Mouse (Mus musculus): ENCODE results near the gene Prpf8.

Prpf8 gene

GRCm38 (mm10) chr11:75460103-75460843 lies 26.3 kb upstream of the Prpf8 start:
- DNase-seq, result peak; percentile 95

DNA sequence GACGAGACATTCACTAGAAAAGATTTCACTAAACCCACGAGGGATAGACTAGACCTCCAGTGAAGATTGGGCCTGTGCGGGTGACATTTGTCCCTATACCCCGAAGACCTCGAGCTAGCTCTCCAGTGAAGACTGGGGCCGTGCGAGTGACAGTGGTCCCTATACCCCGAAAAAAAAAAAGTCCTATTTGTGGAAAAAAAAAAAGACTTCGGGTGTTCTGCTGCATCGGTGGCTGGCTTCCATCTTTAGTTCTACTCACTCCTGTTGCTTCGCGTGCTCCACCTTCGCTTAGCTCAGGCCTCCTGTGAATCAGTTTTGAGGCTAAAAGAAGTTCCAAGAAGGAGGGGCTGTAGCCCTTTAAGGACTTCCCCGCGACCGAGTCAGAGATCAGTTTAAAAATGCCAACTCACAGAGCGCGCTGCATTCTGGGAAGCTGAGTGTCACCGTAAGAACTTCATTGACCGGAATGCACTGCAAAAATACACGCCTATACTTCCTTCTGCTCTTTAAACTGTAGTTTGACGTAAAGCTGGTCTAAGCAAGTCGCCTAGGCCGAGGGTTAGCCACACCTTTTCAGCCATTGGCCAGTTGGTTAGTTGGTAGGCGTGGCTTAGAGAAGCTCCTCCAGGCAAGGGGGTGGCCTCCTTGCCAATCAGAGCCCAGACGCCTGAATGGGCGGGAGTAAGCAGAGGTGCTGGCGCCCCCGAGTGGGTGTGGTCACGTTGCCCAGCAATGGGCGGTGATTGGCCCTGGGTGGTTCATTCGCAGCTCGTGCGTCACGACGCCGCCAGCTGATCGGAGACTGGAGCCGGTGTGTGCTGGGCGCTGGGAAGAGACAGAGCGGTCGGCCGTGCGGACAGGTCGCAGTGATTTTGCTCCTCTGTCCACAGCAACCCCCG lies 25.5 kb upstream of the Prpf8 start, which contains the start of gene Tlcd2:
Gene Tlcd2, plus strand, starts transcription at position 872 of the 899 bp plus-strand sequence.
- DNase-seq, result peak; percentile 100

DNA sequence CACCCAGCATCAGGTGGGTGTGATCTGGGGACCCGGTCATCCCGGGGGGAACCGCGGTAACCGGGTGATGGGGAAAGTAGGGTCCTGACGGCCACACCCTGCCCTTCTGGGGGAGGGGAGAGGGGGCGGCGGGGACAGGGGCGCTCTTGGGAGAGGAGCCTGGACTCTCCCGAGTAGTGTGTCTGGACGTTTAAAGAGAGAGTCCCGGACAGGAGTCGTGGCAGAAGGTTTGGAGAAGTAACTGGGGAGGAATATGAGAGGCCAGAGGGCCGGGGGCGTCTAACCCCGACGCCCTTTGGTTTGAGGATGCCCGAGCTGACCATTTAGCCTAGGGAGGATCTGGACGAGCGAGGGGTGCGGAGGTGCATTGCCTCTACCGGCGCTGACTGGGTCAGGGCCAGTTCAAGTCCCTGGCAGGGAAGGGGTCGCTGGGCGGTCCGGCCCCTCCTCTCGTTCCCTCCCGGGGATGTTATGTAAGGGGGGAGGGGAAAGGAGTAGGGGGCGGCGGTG lies 24.8 kb upstream of the Prpf8 start:
- no peak for DNase-seq

- DNase-seq, result peak; percentile 78
Observed at GRCm38 (mm10) chr11:75462253-75462783, 24.3 kb upstream of the Prpf8 start.

DNA sequence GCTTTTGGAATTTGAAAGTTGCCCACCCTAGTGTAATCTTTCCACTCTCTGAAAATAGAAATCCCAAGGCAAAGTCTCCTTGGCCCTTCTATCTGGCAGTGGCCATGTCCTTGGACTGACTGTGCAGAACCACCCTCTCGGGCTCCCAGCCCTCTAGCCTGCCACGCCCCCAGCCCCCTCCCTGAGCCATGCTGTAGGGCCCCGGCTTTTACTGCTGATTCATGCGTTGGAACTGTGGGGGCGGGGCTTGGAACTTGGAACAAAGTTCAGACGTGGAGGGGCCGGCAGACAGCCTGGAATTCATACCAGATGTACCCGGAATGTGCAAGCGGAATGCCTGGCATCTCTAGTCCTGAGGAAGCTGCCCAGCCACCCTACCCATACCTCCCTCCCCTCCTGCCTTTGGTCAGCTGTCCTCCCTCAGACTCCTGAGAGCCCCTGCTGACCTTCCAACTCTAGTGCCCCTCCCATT lies 23.7 kb upstream of the Prpf8 start:
- DNase-seq, result peak; percentile 69

DNA sequence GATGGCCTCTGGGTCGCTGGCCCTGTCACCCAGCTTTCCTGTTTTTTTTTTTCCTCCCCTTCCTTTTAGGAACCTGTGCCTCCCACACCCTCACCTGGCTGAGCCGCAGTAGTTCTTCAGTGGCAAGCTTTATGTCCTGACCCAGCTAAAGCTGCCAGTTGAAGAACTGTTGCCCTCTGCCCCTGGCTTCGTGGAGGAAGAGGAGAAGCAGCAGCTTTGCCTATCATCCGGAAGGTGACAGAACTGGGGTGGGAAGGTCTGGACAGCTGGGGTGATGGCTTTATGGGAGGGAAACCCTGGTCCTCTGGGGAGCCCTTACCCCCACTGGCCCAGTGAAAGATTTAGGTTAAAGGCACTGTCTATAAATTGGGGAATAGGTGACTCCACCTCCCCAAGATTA lies 23.0 kb upstream of the Prpf8 start:
- DNase-seq, result peak; percentile 41

- peak; percentile 34 for DNase-seq
Observed at GRCm38 (mm10) chr11:75464417-75464816, 22.2 kb upstream of the Prpf8 start.

GRCm38 (mm10) chr11:75465051-75465450 lies 21.6 kb upstream of the Prpf8 start:
- DNase-seq, result no peak

- no peak for DNase-seq
Observed at GRCm38 (mm10) chr11:75466731-75467505, 19.7 kb upstream of the Prpf8 start.

GRCm38 (mm10) chr11:75467512-75468215 lies 19.0 kb upstream of the Prpf8 start:
- DNase-seq, result no peak

DNA sequence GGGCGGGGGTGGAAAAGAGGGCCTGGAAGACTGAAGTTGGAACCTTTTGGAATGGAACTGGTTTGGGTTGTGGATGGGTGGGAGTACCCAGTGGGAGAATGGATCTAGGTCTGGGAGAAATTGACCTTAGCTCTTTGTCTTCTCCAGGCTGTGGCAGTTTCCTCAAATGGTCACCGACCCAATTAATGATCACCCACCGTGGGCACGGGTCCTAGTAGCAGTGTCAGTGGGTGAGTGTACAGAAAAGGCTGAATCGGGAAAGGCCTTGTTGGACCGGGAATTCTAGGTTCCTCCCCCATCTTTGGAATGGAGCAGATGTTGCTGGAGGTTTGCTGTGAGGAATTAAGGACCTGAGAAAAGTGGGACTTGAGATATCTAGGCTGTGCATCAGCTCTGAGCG lies 18.2 kb upstream of the Prpf8 start:
- no peak for DNase-seq

GRCm38 (mm10) chr11:75469261-75469660 lies 17.4 kb upstream of the Prpf8 start:
- DNase-seq, result no peak

DNA sequence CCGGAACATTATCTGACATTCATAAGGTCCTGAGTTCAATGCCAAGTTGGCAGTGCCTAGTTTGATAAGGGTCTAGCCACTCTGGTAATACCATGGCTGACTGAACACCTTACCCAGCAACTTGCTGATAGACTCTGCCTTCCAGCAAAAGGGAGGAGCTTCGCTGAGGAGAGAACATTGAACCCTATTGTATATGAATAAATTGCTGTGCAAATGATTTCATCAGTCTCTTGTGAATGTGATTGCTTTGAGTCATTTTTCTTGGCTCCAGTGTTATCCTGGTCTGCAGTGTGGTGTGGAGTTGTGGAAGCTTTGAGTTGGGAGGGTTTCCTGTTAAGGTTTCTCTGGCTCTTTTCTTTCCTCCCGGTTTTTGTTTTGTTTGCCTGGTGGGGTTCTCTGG lies 15.9 kb upstream of the Prpf8 start:
- DNase-seq, result no peak

GRCm38 (mm10) chr11:75472469-75473081 lies 14.0 kb upstream of the Prpf8 start:
- DNase-seq, result no peak

DNA sequence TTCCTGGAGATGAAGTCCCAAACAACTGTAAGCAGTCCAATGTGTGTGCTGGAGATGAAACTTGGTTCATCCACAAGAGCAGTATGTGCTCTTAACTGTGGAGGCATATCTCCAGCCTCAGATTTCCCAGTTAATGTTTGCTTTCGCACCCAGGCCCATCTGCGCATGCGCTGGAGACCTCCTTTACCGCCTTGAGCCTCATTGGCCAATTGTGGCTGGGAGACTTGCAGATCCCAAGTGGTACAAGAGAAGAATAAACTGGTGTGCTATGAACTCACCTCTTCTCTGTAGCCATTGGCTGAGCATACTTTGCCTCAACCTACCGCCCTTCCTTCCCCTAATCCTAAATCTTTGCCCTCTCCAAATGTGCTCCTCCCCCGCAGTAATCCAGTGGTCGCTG lies 13.2 kb upstream of the Prpf8 start:
- DNase-seq, result no peak

- DNase-seq, result no peak
Observed at GRCm38 (mm10) chr11:75486192-75486591, 424 bp upstream of the Prpf8 start.

DNA sequence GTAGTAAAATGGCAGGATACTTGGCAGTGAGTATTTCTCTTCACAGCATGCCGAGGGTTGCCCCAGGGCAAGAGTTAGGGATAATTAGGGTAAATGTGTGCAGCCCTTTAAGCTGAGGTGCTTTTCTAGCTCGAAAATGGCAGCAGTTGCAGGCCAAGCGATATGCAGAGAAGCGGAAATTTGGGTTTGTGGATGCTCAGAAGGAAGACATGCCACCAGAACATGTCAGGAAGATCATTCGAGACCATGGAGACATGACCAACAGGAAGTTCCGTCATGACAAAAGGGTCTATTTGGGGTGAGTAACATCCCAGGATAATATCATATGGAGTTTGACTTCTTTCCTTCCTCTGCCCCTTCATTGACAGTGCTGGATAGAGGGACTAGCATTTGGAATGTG lies 880 bp downstream of the Prpf8 start:
- no peak for DNase-seq

DNA sequence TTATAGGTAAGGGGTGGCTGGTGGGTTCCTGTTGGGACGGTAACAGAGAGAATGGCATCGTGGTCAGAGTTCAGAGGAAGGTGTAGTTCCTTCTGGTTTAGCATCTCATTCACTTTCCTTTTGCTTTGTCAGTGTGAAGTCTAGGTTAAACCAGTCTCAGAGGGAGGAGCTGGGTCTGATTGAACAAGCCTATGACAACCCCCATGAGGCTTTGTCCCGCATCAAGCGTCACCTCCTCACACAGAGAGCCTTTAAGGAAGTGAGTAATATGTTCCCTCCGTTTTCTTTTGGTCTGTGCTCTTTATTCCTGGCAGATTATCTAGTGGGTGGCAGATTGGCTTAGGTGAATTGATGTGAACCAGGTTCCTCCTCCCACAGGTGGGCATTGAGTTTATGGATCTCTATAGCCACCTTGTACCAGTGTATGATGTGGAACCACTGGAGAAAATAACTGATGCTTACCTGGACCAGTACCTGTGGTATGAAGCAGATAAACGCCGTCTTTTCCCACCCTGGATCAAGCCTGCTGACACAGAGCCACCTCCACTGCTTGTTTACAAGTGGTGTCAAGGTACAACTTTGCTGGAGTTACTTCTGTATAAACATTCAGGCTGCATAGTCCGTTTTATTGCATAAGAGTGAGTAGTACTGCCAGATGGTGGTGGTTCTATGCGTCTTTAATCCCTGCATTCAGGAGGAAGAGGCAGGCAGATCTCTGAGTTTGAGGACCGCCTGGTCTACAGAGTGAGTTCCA lies 7.9 kb downstream of the Prpf8 start:
- no peak for DNase-seq

- DNase-seq, result no peak
Observed at GRCm38 (mm10) chr11:75498126-75498525, 11.5 kb downstream of the Prpf8 start.

GRCm38 (mm10) chr11:75508162-75508561 lies 21.5 kb downstream of the Prpf8 start:
- DNase-seq, result no peak

DNA sequence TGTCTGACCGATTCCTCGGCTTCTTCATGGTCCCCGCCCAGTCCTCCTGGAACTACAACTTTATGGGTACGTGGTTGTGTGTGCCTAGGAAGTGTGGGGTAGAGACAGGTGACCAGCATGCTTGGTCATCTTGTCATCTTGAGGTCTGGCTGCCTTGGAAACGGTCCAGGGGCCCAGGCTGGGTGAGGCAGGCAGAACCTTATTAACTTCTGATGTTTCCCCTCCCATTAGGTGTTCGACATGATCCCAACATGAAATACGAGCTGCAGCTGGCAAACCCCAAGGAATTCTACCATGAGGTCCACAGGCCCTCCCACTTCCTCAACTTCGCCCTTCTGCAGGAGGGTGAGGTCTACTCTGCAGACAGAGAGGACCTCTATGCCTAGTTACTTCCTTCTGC lies 22.3 kb downstream of the Prpf8 start:
- DNase-seq, result no peak

All from cerebellum, adult 9-10 months (tissue).